Mouse (Mus musculus) heart, postnatal 0 days (tissue): ENCODE results near the gene Nipal1.

Experiments
- CTCF ChIP-seq: IDR thresholded peaks from 2 replicates; pipeline ENCODE4 v1.5.1; 2016; ENCODE audit warnings: antibody characterized with exemption, control low read depth, low read depth
- EP300 ChIP-seq: IDR thresholded peaks from 2 replicates; pipeline ENCODE4 v1.6.1; 2016; ENCODE audit warnings: antibody characterized with exemption, low read depth

DNA sequence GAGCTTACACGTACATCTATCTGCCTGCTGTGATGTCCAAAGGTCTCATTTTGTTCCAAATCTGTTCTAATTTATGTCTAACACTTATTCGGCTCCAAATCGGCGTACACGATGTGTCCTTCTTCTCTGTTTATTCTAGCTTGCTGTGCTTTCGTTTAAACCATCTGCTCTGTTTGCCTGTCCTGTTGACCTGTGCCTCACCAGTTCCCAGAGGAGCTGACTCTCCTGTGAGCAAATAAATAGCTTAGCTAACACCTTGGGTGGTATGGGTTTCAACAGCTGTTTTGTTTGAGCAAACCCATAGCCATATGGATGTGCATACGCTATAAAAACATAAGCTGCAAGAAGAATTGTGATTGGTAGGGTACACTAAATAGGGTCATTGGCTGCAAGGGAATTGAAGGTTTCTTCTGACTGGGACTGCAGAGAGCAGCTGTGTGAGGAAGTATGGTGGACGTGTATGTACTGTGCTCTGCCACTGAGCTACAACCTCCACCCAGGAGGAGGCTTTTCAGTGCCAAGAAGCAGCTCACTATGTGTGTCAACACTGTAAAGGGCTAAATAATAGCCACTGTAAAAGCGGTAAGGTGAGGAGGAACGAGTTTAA, 5.6 kb downstream of the Nipal1 start:
- no peak for TF ChIP-seq CTCF
- no peak for TF ChIP-seq EP300
